Mouse (Mus musculus): ENCODE data around the gene Fthl17a.

Gene Fthl17a

GRCm38 (mm10) chrX:85249379-85249778 is at the start of gene Fthl17a:
Gene Fthl17a, plus strand, starts transcription at chrX:85249679.
- no peak for DNase-seq (ENCODE audit: low read depth, low spot score)

- DNase-seq (ENCODE audit: low read depth, low spot score), result no peak
Observed at GRCm38 (mm10) chrX:85207001-85207400, 42.5 kb upstream of the Fthl17a start.

DNA sequence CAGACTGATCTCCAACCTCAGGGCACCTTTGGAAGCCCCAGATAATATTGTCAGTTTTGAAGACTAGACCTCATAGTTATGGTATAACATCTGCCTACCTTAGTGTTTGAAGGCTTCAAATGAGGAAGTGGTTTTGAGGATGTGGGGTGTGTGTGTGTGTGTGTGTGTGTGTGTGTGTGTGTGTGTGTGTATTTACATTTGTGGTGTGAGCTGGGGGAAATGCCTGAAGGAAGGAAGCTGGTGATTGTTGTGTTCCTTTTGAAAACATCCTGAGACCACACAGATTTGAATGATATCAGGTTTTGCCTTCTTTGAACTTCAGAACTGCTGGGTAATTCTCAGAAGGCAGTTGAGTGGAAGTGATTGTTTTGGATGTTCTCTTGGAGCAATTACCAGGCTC is 22.6 kb upstream of the Fthl17a start:
- DNase-seq (ENCODE audit: low read depth, low spot score), result no peak

GRCm38 (mm10) chrX:85271821-85272220 is 22.3 kb downstream of the Fthl17a start:
- DNase-seq (ENCODE audit: low read depth, low spot score), result no peak

DNA sequence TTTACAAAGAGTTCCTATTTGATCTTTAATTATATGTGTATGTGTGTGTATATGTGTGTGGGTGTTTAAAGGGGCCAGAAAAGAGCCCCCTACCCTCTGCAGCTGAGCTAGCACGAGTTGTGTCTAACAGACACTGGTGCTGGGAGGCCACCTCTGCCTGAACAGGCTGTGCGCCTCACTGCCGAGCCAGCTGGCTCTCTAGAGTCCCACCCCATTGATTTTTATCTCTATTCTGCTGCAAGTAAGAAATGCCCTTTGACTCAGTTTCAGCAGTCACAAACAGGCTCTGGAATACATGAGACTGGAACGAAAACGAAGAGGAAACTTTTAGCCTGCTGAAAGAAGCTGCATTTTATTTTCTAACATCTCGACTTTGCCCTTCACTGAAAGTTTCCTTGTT is 22.8 kb downstream of the Fthl17a start:
- no peak for DNase-seq (ENCODE audit: low read depth, low spot score)

- DNase-seq (ENCODE audit: low read depth, low spot score), result no peak
Observed at GRCm38 (mm10) chrX:85289846-85290245, 40.4 kb downstream of the Fthl17a start.

GRCm38 (mm10) chrX:85292781-85293180 is 43.3 kb downstream of the Fthl17a start:
- peak; percentile 2 for DNase-seq (ENCODE audit: low read depth, low spot score)

DNA sequence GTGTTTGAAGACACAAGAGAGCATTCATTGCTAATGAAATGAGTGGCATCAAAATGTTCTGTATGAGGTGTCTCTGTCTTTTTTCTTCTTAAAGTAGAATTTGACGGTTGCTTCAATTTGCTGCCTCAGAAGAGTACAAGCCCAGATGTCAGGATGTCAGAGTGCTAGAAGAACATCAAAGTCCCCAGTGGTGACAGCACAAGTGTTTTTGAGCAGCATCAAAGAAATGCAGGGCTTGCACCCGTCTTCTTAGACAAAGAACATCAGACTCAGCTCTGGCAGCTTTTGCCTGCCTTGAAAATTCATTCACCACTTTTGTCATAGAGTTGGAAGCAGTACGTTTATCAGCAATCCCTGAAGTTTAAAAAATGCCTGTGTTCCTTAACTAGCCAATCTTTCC is 44.5 kb downstream of the Fthl17a start:
- no peak for DNase-seq (ENCODE audit: low read depth, low spot score)

- no peak for DNase-seq (ENCODE audit: low read depth, low spot score)
Observed at GRCm38 (mm10) chrX:85304674-85305073, 55.2 kb downstream of the Fthl17a start.

DNA sequence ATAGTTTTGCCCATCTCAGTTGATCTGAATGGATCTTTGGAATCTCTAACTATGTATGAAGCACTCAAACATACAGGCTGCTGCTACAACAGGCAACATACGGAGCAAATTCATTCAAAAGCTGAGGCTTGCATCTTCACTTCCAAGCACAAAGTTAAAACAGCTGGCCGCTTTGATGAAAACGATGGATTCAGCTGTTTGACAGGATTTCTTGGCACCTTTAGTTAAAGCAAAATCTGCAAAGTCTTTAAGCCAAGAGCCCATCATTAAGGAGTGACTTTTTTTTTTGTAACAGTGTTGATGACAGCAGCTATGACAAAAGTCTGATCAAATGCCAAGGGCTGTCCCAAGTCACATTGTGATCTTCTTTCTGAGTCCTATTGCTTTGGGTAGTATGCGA is 69.1 kb downstream of the Fthl17a start:
- no peak for DNase-seq (ENCODE audit: low read depth, low spot score)

- DNase-seq (ENCODE audit: low read depth, low spot score), result peak; percentile 27
Observed at GRCm38 (mm10) chrX:85319193-85319592, 69.7 kb downstream of the Fthl17a start.

All from 3T3-L1 (cell line).